Mouse (Mus musculus): ENCODE data around the gene Ccdc85c.
A peak's percentile ranks its signal among the peaks of the same experiment; 100 is the strongest.

The Ccdc85c gene

GRCm38 (mm10) chr12:108219825-108220616, 55.2 kb downstream of the Ccdc85c start:
- no peak for DNase-seq (ENCODE audit: low read depth in 2 of 2, low spot score in 2 of 2)

DNA sequence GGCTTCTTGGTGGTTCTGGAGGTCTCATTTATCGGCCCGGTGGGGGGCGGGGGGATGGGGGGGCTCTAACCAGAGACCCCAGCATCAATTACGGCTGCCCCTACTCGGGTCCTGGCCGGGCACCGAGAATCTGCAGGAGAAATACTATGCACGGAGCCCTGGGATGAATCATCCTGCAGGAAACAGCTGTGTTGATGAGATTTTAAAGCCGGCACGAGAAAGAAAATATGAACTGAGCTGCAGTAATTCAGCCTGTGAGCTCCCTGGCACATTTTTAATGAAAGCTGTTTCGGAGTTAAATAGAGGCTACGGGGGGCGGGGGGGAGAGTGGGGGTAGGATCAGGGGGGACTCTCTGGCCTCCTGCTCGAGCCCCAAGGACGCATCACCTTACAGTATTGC, 56.1 kb downstream of the Ccdc85c start:
- DNase-seq (ENCODE audit: low read depth in 2 of 2, low spot score in 2 of 2) = no peak

- peak in 1 of 2 experiments; percentile 18 for DNase-seq (ENCODE audit: low read depth in 2 of 2, low spot score in 2 of 2)
These were observed 57.7 kb downstream of the Ccdc85c start for GRCm38 (mm10) chr12:108217572-108217971.

DNA sequence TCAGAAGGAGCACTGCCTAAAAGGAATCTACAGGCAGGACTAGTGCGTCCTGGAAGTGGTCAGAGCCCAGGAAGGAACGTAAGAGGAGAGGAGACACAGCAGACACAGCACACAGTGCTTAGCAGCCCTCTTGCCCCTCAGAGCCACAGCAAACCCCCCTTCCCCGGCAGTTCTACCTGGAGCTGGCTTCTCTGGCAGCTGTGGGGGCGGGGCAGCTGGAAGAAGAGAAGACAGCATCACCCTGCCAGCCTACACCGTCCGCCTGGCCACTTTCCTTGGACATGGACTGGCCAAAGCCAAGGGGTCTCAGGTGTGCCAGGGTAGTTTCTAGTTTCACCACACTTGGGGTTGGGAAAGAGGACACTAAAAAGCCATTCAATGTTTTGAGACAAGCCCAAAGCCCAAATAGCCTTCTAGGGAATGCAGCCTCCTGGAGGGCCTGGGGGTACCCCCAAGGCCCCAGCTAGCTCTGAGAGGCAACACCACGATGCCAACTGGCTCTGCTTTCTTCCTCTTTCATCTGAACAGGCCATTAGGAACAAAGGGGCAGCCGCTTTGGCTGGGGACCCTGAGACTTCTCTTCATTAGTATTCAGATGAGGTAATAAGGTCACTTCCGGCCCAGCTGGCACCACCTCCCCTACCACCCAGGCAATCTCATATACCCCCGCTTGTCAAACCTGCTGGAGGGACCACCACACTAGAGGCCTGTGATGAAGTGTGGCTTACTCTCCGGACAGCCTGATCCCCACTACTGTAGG, 58.4 kb downstream of the Ccdc85c start:
- DNase-seq (ENCODE audit: low read depth in 2 of 2, low spot score in 2 of 2) = no peak

GRCm38 (mm10) chr12:108215090-108215489, 60.1 kb downstream of the Ccdc85c start:
- DNase-seq (ENCODE audit: low read depth in 2 of 2, low spot score in 2 of 2) = no peak

- no peak for DNase-seq (ENCODE audit: low read depth in 2 of 2, low spot score in 2 of 2)
These were observed 61.9 kb downstream of the Ccdc85c start for GRCm38 (mm10) chr12:108213090-108214041.

DNA sequence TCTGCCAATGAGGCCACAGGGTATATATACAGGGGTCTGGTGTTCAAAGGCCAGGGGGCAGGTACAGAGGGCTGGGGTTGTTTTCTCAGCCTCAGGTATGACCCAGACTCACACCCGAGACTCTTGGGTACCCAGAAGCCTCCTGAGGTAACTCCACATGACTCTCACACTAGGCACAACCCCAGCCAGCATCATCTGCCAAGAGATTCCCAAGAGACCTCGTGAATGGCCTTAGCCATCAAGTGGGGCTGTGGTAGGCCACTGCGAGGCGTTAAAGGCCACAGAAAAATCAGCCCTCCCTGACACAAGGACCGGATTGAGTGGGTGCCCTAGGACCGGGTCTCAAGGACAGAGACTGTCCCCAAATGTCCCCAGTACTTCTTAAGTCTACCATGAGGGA, 62.7 kb downstream of the Ccdc85c start:
- no peak for DNase-seq (ENCODE audit: low read depth in 2 of 2, low spot score in 2 of 2)

GRCm38 (mm10) chr12:108212071-108212470, 63.2 kb downstream of the Ccdc85c start:
- no peak for DNase-seq (ENCODE audit: low read depth in 2 of 2, low spot score in 2 of 2)

DNA sequence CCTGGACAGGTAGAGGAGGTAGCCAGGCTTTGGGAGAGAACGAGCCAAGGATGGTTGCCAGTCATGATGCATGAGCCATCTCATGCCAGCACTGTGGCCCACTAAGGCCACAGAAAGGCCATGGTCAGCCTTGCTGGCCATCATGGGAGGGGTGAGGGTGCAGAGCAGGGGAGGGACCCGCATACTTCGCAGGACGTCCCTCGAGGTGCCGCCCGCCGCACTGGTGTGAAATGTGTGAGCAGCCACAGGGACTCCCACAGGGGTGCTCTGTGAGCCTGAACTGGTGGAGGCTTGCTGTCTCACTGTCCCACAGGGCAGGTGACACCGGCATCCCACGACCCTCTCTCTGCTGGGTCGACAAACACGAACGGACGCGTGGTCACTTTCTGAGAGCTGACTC, 64.6 kb downstream of the Ccdc85c start:
- no peak for DNase-seq (ENCODE audit: low read depth in 2 of 2, low spot score in 2 of 2)

- peak in 1 of 2 experiments; percentile 28 for DNase-seq (ENCODE audit: low read depth in 2 of 2, low spot score in 2 of 2)
These were observed 66.3 kb downstream of the Ccdc85c start for GRCm38 (mm10) chr12:108208726-108209438.

- DNase-seq (ENCODE audit: low read depth in 2 of 2, low spot score in 2 of 2) = no peak
These were observed 67.0 kb downstream of the Ccdc85c start for GRCm38 (mm10) chr12:108208216-108208615.

GRCm38 (mm10) chr12:108206641-108207040, 68.6 kb downstream of the Ccdc85c start:
- DNase-seq (ENCODE audit: low read depth in 2 of 2, low spot score in 2 of 2) = peak; percentile 50 to 59

DNA sequence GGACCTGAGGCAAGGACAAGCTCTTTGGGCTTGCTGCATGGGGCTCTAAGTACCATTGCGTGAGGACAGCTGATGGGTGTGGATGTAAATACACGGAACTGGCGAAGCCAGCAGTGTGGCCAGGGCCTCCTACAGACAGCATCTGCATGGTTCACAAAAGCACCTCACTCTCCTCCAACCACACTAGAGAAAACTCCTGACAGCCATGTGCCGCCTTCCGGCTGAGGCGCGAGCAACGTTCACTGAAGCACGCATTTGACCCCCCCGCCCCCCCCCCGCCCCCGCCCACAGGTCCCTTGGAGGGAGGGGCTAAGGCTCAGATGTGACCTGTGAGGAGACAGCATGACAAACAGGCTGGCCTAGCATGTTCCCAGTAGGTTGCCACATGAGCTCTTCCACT, 70.2 kb downstream of the Ccdc85c start:
- no peak for DNase-seq (ENCODE audit: low read depth in 2 of 2, low spot score in 2 of 2)

DNA sequence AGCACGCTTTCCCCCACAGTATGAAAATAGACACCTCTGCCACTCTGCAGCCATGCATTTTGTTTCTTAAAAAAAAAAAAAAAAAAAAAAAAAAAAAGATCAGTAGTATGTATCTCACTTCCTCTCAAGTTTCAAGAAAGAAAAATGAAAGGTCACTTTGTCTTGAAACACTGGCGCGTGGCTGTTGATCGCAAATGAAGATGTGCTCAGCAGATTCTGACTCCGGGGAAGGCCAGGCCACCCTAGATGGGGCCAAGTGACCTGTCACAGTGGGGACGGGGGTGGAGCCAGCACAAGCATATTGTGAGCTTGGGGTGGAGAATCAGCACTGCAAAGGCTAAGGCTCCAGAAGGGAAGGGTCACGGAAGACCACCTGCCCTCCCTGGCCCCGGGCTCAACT, 71.3 kb downstream of the Ccdc85c start:
- DNase-seq (ENCODE audit: low read depth in 2 of 2, low spot score in 2 of 2) = no peak

GRCm38 (mm10) chr12:108200094-108200493, 75.1 kb downstream of the Ccdc85c start:
- DNase-seq (ENCODE audit: low read depth in 2 of 2, low spot score in 2 of 2) = no peak

DNA sequence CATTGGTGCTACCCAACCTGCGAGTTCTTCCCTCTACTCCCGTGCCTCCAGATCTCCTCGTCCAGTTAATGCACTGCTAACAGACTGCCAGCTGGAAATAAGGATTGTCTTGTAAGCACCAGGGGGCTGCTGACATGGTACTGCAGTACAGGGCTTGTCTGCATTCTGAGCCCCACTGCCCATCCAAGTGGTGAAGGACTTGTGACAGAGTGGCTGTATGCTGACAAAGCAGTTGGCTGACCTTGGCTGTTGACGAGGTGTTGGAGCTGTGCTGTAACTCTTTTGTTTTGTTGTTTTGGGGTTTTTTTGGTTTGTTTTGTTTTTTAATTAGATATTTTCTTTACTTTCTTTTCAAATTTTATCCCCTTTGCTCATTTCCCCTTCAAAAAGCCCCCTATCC, 76.8 kb downstream of the Ccdc85c start:
- no peak for DNase-seq (ENCODE audit: low read depth in 2 of 2, low spot score in 2 of 2)

DNA sequence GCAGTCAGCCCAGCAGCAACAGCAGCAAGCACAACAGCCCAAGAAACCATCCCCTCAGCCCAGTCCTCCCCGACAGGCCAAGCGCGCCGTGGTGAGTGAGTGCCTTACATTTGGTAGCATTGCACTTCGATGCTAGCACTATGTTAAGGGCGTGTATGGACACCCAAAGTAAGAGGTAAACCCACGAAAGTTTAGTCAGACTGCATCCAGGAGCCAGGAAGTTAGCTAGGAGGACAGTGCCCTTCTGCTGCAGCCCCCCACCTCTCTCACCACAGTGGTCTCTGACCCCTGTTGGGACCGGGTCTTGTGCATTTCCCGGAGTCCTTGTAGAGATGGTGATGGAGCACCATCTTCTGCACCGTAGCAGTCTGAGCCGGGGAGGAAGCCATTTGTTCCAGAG, 79.5 kb downstream of the Ccdc85c start:
- no peak for DNase-seq (ENCODE audit: low read depth in 2 of 2, low spot score in 2 of 2)

- no peak for DNase-seq (ENCODE audit: low read depth in 2 of 2, low spot score in 2 of 2)
These were observed 81.3 kb downstream of the Ccdc85c start for GRCm38 (mm10) chr12:108193878-108194277.

- DNase-seq (ENCODE audit: low read depth in 2 of 2, low spot score in 2 of 2) = no peak
These were observed 87.6 kb downstream of the Ccdc85c start for GRCm38 (mm10) chr12:108187541-108188091.

- no peak for DNase-seq (ENCODE audit: low read depth in 2 of 2, low spot score in 2 of 2)
These were observed 93.5 kb downstream of the Ccdc85c start for GRCm38 (mm10) chr12:108181716-108182115.

Data from CD8-positive naive resting alpha-beta T cell, adult 2 months (primary cell).